Mouse (Mus musculus) C2C12 (cell line): ENCODE data around the gene Cdkn1a.

Source experiments
- CEBPB ChIP-seq: IDR thresholded peaks from one replicate; pipeline ENCODE4 v1.6.1; 2011; ENCODE audit warnings: low read depth, mild to moderate bottlenecking, control low read depth, moderate library complexity
- CTCF ChIP-seq: IDR thresholded peaks from one replicate; pipeline ENCODE4 v1.5.1; 2011; ENCODE audit not compliant: control insufficient read depth, insufficient read depth, insufficient read length
- FOSL1 ChIP-seq: IDR thresholded peaks from one replicate; pipeline ENCODE4 v1.8.0; 2011; ENCODE audit warnings: mild to moderate bottlenecking, low read length; ENCODE audit not compliant: poor library complexity, insufficient read depth, severe bottlenecking
- MAX ChIP-seq: IDR thresholded peaks from one replicate; pipeline ENCODE4 v1.6.1; 2011; ENCODE audit warnings: mild to moderate bottlenecking, control low read depth
- MYOG ChIP-seq: IDR thresholded peaks from one replicate; pipeline ENCODE4 v1.6.1; 2011; ENCODE audit not compliant: control insufficient read depth, insufficient read length; ENCODE audit errors: extremely low read depth

DNA sequence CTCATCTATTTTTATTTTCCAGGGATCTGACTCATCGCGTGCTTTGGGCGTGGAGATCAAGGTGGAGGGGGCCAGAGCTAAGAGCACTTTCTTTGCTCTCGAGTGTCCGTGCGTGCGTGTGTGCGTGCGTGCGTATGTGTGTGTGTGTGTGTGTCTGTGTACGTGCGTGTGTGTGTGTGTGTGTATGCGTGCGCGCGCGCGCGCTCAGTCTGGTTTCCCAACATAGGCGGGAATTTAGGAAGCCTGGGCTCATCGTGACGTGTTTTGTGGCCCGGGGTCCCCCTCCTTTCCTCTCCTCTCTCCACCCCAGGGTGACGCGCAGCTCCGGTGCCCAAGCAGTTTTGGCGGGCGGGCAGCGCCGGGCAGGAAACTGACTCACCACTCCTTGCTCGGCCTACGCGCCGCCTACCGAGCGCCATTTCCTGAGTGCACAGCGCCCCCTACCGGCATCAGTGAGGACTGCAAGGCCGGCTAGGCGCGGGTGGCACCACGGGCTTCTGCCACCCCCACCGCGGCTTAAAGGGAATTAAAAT lies 4.5 kb downstream of the Cdkn1a start:
- TF ChIP-seq CTCF (peak; percentile 98), MYOG (no peak), MAX (peak; percentile 31), CEBPB (no peak), FOSL1 (no peak)
